Mouse (Mus musculus) R1 (cell line): ENCODE data around the gene Ube2o.
"Not testable (repeated sequence)": the region's sequence is repeated elsewhere in the genome, so short reads cannot be mapped to it uniquely, and the experiment has no call there.

ENCODE experiments used
- DNase-seq: peaks from one replicate; pipeline ENCODE4 v3.0.0-alpha.2; 2018; ENCODE audit warnings: low read depth, low spot score

The Ube2o gene

DNA sequence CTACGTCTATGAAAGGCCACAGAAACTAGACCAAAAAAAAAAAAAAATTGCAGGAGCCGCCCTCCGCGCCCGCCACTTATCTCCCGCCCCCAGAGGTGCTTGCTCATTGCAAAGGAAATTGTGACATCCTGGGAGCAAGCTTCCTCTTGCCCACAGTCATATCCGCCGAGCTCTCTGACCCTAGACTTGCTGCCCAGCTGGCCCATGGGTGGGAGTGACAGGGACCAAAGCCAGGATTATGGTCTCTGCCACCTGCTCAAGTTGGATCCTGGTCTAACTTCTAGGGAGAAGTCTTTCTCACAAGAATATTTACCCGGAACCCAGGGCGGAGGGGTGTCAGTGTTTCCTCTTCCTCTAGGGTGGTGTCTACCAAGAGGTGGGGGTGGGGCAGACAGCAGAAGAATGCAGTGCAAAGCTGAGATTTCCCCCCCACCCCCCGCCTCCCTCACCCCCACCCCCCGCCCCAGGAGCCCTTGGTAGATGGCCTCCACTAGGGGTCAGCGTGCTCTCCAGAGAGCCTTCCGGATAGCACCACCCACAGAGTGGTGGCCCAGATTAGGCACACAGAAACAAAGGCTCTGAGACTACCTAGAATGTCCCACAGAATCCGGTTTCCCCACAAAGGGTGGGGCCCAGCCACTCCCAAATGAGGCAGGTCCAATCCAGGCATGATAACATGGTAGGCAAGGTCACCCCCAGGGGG, 34.6 kb upstream of the Ube2o start:
- peak; percentile 85 for DNase-seq

- DNase-seq, result no peak
These were observed 32.0 kb upstream of the Ube2o start for GRCm38 (mm10) chr11:116613234-116613633.

- no peak for DNase-seq
These were observed 31.3 kb upstream of the Ube2o start for GRCm38 (mm10) chr11:116612554-116612953.

- no peak for DNase-seq
These were observed 30.6 kb upstream of the Ube2o start for GRCm38 (mm10) chr11:116611883-116612282.

- DNase-seq, result not testable (repeated sequence)
These were observed 29.9 kb upstream of the Ube2o start for GRCm38 (mm10) chr11:116611168-116611567.

DNA sequence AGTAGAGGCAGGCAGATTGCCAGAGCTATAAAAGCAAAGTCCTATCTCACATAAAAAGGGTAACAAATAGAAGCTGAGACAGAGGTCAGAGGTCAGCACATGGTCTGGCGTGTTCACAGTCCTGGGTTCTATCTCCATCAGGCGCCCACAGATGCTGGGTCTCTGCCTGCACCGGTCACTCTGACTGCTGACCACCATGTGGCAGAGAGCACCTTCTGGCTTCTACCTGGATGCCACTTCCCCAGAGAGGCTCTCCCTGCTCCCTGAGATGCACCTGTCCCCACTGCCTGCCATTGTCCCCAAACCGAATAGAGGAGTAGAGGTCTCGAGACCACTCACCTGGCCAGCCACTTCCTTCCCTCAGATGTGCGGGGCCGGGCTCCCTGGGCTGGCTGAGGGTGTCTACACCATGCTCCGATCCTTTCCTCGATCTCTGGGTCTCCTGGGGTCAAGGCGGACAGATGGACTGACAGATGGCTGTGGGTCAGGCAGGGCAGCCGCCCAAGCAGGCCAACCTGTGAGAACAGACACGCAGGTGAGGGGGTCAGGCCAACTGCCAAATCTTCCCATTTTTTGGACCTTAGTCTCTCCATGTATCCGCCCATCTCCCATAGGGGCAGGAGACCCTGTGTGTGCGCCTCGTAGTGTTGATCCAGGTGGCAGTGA, 28.9 kb upstream of the Ube2o start:
- no peak for DNase-seq

DNA sequence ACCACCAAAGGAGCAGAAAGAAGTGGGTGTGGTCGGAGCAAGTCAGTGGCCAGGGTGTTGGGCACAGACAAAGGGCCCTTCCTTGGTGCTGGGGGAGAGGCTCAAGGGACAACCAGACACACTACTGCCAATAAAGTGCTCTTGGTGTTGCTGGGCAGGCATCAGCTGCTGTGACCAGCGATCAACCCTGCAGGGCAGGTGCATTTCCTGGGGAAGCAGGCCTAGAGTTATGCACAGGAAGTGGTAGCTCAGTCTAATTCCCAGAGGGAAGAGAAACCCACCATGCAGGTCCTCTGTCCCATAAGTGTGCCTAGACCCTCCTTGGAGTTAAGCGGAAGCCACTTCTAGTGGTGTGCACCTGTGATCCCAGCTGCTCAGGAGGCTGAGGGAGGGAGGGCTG, 26.5 kb upstream of the Ube2o start:
- peak; percentile 45 for DNase-seq

GRCm38 (mm10) chr11:116604097-116604496, 22.9 kb upstream of the Ube2o start:
- DNase-seq, result peak; percentile 74

DNA sequence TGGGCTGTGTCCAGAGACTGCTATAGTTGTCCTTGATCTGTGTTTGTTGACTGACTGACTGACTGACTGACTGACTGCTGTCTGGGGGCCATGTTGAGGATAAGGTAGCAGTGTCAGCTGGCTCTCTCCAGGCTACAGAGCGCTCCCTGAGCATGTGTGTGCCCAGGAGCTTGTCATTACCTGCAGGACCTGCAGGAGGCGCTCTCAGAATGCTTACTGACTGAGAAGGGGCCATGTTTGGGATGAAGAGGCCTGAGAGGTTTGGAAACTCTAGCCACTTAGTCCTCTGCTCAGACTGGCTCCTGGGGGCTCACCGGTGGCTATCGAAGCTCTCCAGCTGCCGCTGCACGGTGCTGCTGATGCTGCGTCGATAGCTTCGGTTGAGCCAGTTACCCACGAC, 22.1 kb upstream of the Ube2o start:
- peak; percentile 90 for DNase-seq

GRCm38 (mm10) chr11:116602043-116602442, 20.8 kb upstream of the Ube2o start:
- DNase-seq, result no peak

DNA sequence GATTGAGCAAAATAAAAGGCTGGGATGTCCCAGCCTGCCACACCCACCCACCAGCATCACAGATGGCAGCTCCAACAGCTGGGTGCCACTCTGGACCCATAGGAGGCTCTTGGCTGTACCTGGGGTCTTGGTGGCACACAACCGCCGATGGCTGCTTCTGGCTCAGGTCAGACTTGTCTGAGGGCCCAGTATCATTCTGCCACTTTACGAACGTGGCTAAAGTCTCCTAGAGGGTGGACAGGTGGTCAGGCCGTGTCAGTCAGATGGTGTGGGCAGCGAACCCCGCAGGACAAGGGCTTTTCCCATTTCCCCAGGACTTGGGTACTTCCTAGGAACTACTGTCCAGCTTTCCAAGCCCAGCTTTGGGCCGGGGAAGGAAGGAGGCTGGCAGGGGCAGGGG, 19.9 kb upstream of the Ube2o start:
- DNase-seq, result no peak

DNA sequence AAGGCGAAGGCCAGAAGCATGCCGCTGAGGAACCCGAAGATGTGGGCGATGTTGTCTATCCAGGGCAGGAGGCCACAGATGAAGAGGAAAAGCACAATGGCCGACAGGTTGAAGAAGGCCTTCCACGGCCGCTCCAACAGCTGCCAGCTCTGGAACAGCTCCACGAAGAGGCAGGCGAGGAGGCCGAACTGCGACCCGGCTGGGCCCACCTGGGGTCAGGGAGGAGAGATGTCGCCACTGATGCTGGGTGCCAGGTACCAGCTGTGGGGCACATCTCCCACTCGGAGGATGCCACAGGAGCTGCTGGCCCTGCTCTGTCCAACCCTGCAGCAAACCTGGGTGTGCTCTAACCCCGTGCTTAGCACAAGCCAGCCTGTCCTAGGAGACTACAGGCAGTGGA, 18.0 kb upstream of the Ube2o start:
- no peak for DNase-seq

DNA sequence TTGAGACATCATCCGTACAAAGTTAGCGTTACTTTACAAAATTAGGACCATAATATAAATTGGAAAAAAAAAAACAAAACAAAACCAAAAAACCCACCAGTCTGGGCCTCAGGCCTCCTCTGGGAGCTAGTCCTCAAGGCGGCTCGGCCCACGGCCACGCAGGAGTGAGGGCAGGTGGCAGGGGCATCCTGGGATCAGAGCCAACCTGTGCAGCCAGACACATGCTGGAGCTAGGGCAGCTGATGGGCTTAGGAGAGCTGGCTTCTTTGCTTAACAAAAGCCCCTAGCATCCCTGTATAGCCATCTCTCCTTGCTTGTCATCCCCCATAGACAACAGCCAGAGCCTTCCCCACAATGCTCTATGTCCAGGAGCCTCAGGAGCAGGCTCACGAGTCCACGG, 16.9 kb upstream of the Ube2o start:
- no peak for DNase-seq

DNA sequence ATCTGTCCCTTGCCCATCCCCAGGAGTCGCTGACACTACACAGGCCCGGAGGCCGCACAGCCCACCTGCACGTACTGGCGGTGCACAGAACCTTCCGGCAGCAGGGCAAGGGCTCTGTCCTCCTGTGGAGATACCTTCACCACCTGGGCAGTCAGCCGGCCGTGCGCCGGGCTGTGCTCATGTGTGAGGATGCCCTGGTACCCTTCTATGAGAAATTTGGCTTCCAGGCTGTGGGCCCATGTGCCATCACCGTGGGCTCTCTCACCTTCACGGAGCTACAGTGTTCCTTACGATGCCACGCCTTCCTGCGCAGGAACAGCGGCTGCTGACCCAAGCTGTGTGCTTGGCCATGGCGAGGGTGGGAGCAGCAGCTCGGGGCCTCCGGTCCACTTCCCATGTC, 15.5 kb upstream of the Ube2o start:
- no peak for DNase-seq

DNA sequence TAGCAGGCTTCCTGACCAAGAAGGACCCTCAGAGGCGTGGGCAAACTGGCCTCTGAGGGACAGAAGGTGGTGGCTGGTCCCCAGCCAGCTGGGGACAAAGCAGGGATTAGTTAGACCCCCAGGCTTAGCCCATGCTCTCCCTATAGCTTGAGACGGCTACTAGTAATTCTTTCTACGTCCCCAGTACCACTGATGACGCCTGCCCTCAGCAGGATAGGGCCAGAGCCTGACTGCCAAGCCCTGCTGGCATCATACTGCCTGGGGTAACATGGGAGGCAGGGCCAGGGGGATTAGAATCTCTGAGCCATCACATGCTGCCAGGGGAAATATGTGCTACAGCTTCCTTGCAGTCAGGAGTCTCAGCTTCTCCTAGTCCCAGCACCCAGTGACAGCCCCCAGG, 12.1 kb upstream of the Ube2o start:
- DNase-seq, result no peak

DNA sequence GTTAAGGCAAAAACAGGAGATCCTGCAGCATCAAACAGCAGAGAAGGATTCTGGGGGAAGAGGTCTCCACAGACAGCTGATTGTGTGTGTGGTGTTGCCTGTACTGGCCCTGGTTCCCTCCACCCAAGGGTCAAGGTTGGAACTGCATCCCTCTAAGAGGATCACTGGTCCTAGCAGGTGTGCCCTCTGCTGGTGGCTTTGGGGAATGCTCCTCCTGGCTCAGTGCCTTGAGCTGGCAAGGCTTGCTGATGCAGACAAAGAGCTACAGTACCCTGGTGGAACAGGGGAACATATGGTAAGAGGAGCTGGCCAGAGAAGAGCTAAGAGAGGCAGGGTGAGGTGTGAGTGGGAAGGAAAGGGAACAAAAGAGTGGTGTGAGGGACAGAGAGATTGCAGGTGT, 11.2 kb upstream of the Ube2o start:
- DNase-seq, result peak; percentile 96

- peak; percentile 63 for DNase-seq
These were observed 10.4 kb upstream of the Ube2o start for GRCm38 (mm10) chr11:116591621-116592020.

DNA sequence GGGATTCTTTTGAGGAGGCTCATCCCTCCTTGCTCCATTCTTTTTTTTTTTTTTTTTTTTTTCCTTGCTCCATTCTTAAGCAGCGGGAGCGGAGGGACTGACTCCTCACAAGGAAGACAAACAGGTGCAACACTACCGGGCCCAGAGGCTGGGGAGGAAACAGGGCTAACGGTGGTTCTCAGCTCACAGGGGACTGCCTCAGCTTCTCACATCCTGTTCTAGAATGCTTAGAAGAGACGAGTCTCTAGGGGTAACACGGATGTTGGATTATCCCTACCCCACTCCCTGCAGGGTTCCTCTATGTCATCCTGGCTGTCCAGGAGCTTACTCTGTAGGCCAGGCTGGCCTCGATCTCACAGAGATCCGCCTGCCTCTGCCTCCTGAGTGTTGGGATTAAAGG, 8.3 kb upstream of the Ube2o start:
- no peak for DNase-seq

DNA sequence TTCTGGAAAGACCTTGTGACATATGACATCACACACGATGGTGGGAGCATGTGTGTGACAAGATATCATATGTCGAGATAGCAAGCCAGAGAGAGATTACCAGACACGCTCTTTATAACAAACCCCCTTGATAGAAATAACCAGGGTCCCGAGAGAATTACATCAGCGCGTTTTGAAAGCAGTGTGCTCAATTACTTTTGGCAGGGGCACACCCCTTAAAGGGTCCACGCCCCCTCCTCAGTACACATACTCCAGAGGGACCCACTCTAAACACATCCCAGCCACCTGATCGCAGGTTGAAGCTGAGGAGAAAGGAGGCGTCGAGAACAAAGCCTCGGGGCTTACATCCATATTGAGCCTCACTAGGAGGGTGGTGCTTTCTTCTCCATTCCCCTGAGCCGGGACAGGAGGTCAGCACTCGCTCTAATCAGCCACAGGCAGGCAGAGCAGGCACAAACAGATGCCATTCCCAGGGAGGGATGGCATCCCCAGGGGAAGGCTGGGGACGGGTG, 7.8 kb upstream of the Ube2o start:
- DNase-seq, result no peak

GRCm38 (mm10) chr11:116586801-116587631, 5.8 kb upstream of the Ube2o start:
- peak; percentile 89 for DNase-seq

DNA sequence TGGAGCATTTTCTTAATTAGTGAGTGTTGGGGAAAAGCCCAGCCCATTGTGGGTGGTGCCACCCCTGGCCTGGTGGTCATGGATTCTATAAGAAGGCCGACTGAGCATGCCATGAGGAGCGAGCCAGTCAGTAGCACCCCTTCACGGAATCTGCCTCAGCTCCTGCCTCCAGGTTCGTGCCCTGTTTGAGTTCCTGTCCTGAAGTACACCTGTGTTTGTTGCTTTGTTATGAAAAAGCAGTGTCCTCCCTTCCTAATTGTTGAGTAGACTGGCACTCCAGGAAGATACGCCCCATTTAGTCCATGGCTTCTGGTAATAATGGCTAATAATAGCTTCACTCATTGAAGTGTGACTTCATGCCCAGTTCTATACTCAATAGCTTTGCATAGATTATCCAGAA, 5.1 kb upstream of the Ube2o start, which contains the start of gene Aanat:
TSS of gene Aanat (plus strand) at position 123 of the 400 bp plus-strand sequence.
- DNase-seq, result peak; percentile 71

GRCm38 (mm10) chr11:116585682-116586081, 4.4 kb upstream of the Ube2o start:
- peak; percentile 89 for DNase-seq
